In genomic region chr17:66481295-66481694, GRCm38 (mm10) we compare ENCODE assay signal across 25 mouse cellular contexts. TPM values are rescaled to one million over a fixed set of nuclear protein-coding genes. Genes with fewer than 3 reads are reported as not detected.
DNase-seq lines count a peak whose midpoint lies in the region; ATAC-seq and TF ChIP-seq lines count a peak whose summit lies in the region.
"Had no signal": no experiment of that assay in that cellular context is flagged by ENCODE, and none has a peak within 500 bp of the region (broad histone marks: within the 10 kb centered on the region; RNA-seq: fewer than 3 reads in every experiment).

No protein-coding gene starts in this region.

- no peaks in the 10 kb centered on the region for H3K27me3 ChIP-seq in forebrain, embryonic 13.5 days
- no peaks in the 10 kb centered on the region for H3K27me3 ChIP-seq in forebrain, embryonic 16.5 days (replicated peaks; ENCODE audit: control insufficient read depth, insufficient read depth, low read length)
- H3K27me3 ChIP-seq in E14TG2a.4 (ENCODE audit: insufficient read depth, low read length): no peaks in the 10 kb centered on the region
- no peaks in the 10 kb centered on the region for H3K27me3 ChIP-seq in hindbrain, embryonic 14.5 days (ENCODE audit: control insufficient read depth, insufficient read depth, low read length)

- no peak overlapping the region for H3K4me2 ChIP-seq in forebrain, embryonic 13.5 days
- no peak overlapping the region for H3K4me2 ChIP-seq in forebrain, embryonic 16.5 days (ENCODE audit: low read length)
- no peak overlapping the region; the same call in 1 of the 2 replicates for H3K4me2 ChIP-seq in hindbrain, embryonic 14.5 days (replicated peaks)

- no peaks in the 10 kb centered on the region for H3K36me3 ChIP-seq in forebrain, embryonic 13.5 days (ENCODE audit: poor library complexity, severe bottlenecking)
- H3K36me3 ChIP-seq in forebrain, embryonic 16.5 days (ENCODE audit: control insufficient read depth, insufficient read depth): no peaks in the 10 kb centered on the region
- H3K36me3 ChIP-seq in E14TG2a.4 (ENCODE audit: insufficient read depth, low read length) (peaks cover 38% of the 10 kb centered on the region), ES-E14 (ENCODE audit: control insufficient read depth, insufficient read depth, low read length, poor library complexity, severe bottlenecking) (peaks cover 8% of the 10 kb centered on the region; the same call in 1 of the 2 replicates)
- no peaks in the 10 kb centered on the region for H3K36me3 ChIP-seq in hindbrain, embryonic 14.5 days (replicated peaks; ENCODE audit: control insufficient read depth, insufficient read depth)
- H3K36me3 ChIP-seq: heart, embryonic 13.5 days; liver, embryonic 13.5 days had no signal

- no peaks in the 10 kb centered on the region for H3K9me3 ChIP-seq in forebrain, embryonic 13.5 days (replicated peaks)
- no peaks in the 10 kb centered on the region for H3K9me3 ChIP-seq in forebrain, embryonic 16.5 days (ENCODE audit: control insufficient read depth, low read length)
- peaks cover 21% of the 10 kb centered on the region for H3K9me3 ChIP-seq in E14TG2a.4 (ENCODE audit: low read length)
- no peaks in the 10 kb centered on the region for H3K9me3 ChIP-seq in ES-E14 (ENCODE audit: control insufficient read depth, insufficient read depth, low read depth, low read length)
- no peaks in the 10 kb centered on the region for H3K9me3 ChIP-seq in hindbrain, embryonic 14.5 days (ENCODE audit: control insufficient read depth, low read length)
- H3K9me3 ChIP-seq: heart, embryonic 13.5 days; liver, embryonic 13.5 days had no signal

- no peak for DNase-seq in ES-E14 (ENCODE audit: low read depth, low spot score)
- no peak for DNase-seq in hindbrain, embryonic 14.5 days (ENCODE audit: low spot score)
- DNase-seq in embryo, embryonic 11 days: no peak
- DNase-seq in left cerebral cortex, postnatal 14 days (ENCODE audit: low spot score in 2 of 2): no peak
- DNase-seq: cerebellum, adult 11 months; cerebellum, adult 9-11 months; gastrocnemius, postnatal 36 days; heart, adult 2 months; heart, postnatal 14 days; layer of hippocampus, adult 9-11 months; liver, embryonic 13.5 days; lung, adult 2 months; lung, postnatal 14 days; thymus, adult 2 months had no signal

- intact Hi-C loops in left cerebral cortex, postnatal 14 days (cut with DNase I): loop anchor here (10.0 kb wide), 1 partner anchor 336 kb away; no protein-coding TSS in a partner anchor

- no peak overlapping the region for H3K9ac ChIP-seq in forebrain, embryonic 13.5 days
- H3K9ac ChIP-seq in forebrain, embryonic 16.5 days (replicated peaks; ENCODE audit: low read depth, low read length): no peak overlapping the region
- H3K9ac ChIP-seq in ES-E14 (ENCODE audit: insufficient read depth, low read depth, low read length, poor library complexity, severe bottlenecking): peak overlapping the region; percentile 73
- no peak overlapping the region for H3K9ac ChIP-seq in hindbrain, embryonic 14.5 days
- H3K9ac ChIP-seq: heart, embryonic 13.5 days had no signal

- 76% methylated on average over 5 of the region's 5 CpGs for WGBS in forebrain, embryonic 13.5 days
- WGBS in forebrain, embryonic 16.5 days: 69% methylated on average over 4 of the region's 5 CpGs
- 64% methylated on average over 4 of the region's 5 CpGs for WGBS in hindbrain, embryonic 14.5 days

- no peak for ATAC-seq in forebrain, embryonic 13.5 days
- ATAC-seq in forebrain, embryonic 16.5 days: no peak
- no peak for ATAC-seq in hindbrain, embryonic 14.5 days (ENCODE audit: low FRiP score)
- ATAC-seq: intestine, postnatal 0 days had no signal

- H3K27ac ChIP-seq in forebrain, embryonic 13.5 days: 0 out of 2 replicates have a peak overlapping the region, but pooled peaks have one; percentile 92
- no peak overlapping the region for H3K27ac ChIP-seq in forebrain, embryonic 16.5 days (ENCODE audit: low read length)
- peak overlapping the region; percentile 100 for H3K27ac ChIP-seq in ES-E14 (ENCODE audit: insufficient read depth, low read depth, low read length, poor library complexity, severe bottlenecking)
- H3K27ac ChIP-seq in hindbrain, embryonic 14.5 days: peak overlapping the region; percentile 83; the same call in 1 of the 2 replicates
- H3K27ac ChIP-seq: heart, adult 2 months; heart, embryonic 13.5 days; kidney, postnatal 0 days; liver, embryonic 13.5 days; stomach, postnatal 0 days had no signal

- H3K4me1 ChIP-seq in forebrain, embryonic 13.5 days: peaks cover 31% of the 10 kb centered on the region
- H3K4me1 ChIP-seq in forebrain, embryonic 16.5 days (replicated peaks; ENCODE audit: control insufficient read depth, insufficient read depth, low read length): peaks cover 24% of the 10 kb centered on the region
- H3K4me1 ChIP-seq in E14TG2a.4 (replicated peaks; ENCODE audit: low read depth, low read length): peaks cover 30% of the 10 kb centered on the region
- peaks cover 5 to 7% of the 10 kb centered on the region in 2 experiments for H3K4me1 ChIP-seq in ES-E14 (ENCODE audit: control insufficient read depth in 2 of 2, insufficient read depth in 2 of 2, low read length in 2 of 2, poor library complexity in 1 of 2)
- peaks cover 20% of the 10 kb centered on the region for H3K4me1 ChIP-seq in hindbrain, embryonic 14.5 days (replicated peaks; ENCODE audit: control insufficient read depth, insufficient read depth, low read length)

- TF ChIP-seq CTCF in E14TG2a.4 (conservative IDR thresholded peaks at IDR 0.05; ENCODE audit: low read length): no peak

- H3K4me3 ChIP-seq in forebrain, embryonic 13.5 days: no peak overlapping the region
- no peak overlapping the region for H3K4me3 ChIP-seq in forebrain, embryonic 16.5 days (replicated peaks; ENCODE audit: low read length)
- H3K4me3 ChIP-seq in E14TG2a.4 (replicated peaks; ENCODE audit: low read length): peak overlapping the region; percentile 87
- H3K4me3 ChIP-seq in ES-E14 (ENCODE audit: insufficient read depth in 1 of 2, low read depth in 1 of 2, low read length in 2 of 2, poor library complexity in 1 of 2, severe bottlenecking in 1 of 2): peak overlapping the region; percentile 38 to 75
- no peak overlapping the region for H3K4me3 ChIP-seq in hindbrain, embryonic 14.5 days (replicated peaks; ENCODE audit: low read length)
- H3K4me3 ChIP-seq: heart, adult 2 months; heart, embryonic 13.5 days had no signal

- in situ Hi-C loops in ES-E14 (cut with MboI; ENCODE audit: low sequenced_read_pairs in 2 of 2, unreplicated experiment in 2 of 2): loop anchor here in 1 of 2 experiments (10.0 kb wide), 1 partner anchor 246 kb away; no protein-coding TSS in a partner anchor

TF ChIP-seq in ES-E14, 5 proteins besides CTCF, POLR2A, EP300 and RAD21:
- TF ChIP-seq HCFC1 (IDR thresholded peaks at IDR 0.05; ENCODE audit: borderline replicate concordance, insufficient read depth, low read length): no peak

RNA-seq across cellular contexts. Expression of gene Mtcl1, which starts 31.7 kb away (rescaled TPM):
- polyA plus RNA-seq in forebrain, embryonic 13.5 days (2015; fragmentation: Nextera tagmentation; extraction: Ambion mirVana): 33.0 and 33.9 TPM in 2 replicates
- 33.1 and 44.3 TPM in 2 replicates for polyA plus RNA-seq in forebrain, embryonic 16.5 days (2015; fragmentation: Nextera tagmentation; extraction: Ambion mirVana)
- 75.8 and 104 TPM in 2 replicates for total RNA-seq in ES-E14 (2012; rRNA removed)
- polyA plus RNA-seq in hindbrain, embryonic 14.5 days (2014; fragmentation: Nextera tagmentation; extraction: Ambion mirVana): 35.1 and 37.9 TPM in 2 replicates
- total RNA-seq in left cerebral cortex, postnatal 14 days (2021): 10 to 100 TPM; 62.7 to 87.2 TPM
- total RNA-seq: common myeloid progenitor, adult 5-6 weeks; megakaryocyte progenitor cell, adult 5-6 weeks; monocyte, adult 5-6 weeks; neutrophil, adult 5-6 weeks had no signal

RNA-seq across cellular contexts. Expression of gene Rab12, which starts 38.2 kb away (rescaled TPM):
- polyA plus RNA-seq in forebrain, embryonic 13.5 days (2015; fragmentation: Nextera tagmentation; extraction: Ambion mirVana): 43.0 and 48.0 TPM in 2 replicates
- 73.6 and 76.1 TPM in 2 replicates for polyA plus RNA-seq in forebrain, embryonic 16.5 days (2015; fragmentation: Nextera tagmentation; extraction: Ambion mirVana)
- total RNA-seq in ES-E14 (2012; rRNA removed): 20.1 and 22.8 TPM in 2 replicates
- polyA plus RNA-seq in hindbrain, embryonic 14.5 days (2014; fragmentation: Nextera tagmentation; extraction: Ambion mirVana): 96.6 and 102 TPM in 2 replicates
- total RNA-seq in left cerebral cortex, postnatal 14 days (2021): 100 to 1,000 TPM; 135 to 144 TPM

Comparison
In these comparisons a context has a peak if more than half of its experiments do, and no peak if none do; other contexts are left out.
1. H3K4me3 ChIP-seq: peak in E14TG2a.4 (single experiment) and ES-E14 (2 of 2); none in forebrain, embryonic 13.5 days (single experiment), forebrain, embryonic 16.5 days (single experiment) and hindbrain, embryonic 14.5 days (single experiment).